Mouse (Mus musculus): Measurements from ENCODE around the gene Pak1.

GRCm38 (mm10) chr7:97850331-97850730 is 62.0 kb downstream of the Pak1 start:
- TF ChIP-seq POLR2A (IDR thresholded peaks at IDR 0.05; ENCODE audit: low read depth, low read length) (no peak), CTCF (IDR thresholded peaks at IDR 0.05; ENCODE audit: borderline replicate concordance, insufficient read depth, low read length) (no peak)

Data from embryonic fibroblast, embryonic 13.5 days (primary cell).